Mouse (Mus musculus): Measurements from ENCODE around the gene Lbx2. TPM values are rescaled to one million over a fixed set of nuclear protein-coding genes. Genes with fewer than 3 reads are reported as not detected.

The Lbx2 gene
- total RNA-seq, 2 experiments from 2014 or later, result 0.28 to 0.39 TPM

DNA sequence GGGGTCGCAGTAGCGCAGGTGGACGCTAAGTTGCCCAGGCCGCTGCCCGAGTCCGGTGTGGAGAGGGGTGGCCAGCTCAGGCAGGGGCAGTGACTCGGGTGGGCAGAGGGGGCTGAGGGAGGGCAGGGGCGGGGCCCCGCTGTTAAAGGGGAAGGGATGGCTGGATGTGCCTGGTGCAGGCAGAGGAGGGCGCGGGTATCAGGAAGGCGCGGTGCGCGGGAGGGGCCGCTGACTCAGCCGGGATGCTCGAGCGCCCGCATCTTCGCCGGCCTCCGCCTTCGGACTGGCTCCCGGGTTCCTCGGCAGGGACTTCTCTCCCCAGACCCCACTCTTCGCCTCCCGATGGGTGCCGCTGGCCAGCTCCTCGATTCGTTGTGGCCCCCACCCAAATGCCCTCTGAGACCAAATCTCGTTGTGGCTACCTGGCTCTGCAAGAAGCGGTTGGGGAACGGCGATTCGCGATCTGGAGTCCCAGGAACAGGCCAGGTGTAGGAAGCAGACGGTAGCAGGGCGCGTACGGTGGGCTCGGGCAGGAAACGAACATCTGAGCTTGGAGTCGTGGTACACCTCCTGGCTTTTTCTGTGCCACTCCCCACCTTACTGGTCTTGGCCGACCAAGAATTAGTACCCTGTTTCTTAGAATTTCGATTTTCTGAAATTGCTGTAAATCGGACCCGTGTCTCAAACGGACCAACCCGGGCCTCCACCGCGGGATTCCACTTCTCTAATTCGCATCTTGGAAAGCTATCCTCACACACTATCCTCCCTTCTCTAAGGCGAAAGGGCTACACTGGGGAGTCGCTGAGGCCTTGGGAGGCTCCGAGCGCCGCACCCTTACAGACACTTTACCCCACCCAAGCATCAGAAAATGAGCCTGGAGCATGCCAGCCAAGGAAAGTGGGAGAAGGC lies 15.6 kb upstream of the Lbx2 start:
- no peak for DNase-seq (ENCODE audit: low spot score)

DNA sequence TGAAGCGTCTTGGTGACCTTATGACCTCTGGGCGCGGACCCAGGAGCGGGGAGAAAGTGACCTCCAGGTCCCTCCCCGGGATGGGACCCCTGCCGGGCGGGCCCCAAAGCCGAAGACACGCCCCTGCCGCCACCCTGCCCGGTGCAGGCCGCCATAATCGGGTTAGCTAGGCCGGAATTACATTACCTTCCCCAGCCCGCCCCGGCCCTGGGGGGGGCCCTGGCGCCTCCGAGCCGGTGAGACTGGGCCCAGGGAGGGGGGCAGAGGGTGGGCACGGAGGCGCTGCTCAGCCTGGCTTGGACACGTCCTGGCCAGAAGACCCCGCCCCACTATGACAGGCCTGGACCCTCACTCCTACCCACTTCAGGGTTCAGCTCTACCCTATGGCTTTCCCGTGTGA lies 14.9 kb upstream of the Lbx2 start:
- no peak for DNase-seq (ENCODE audit: low spot score)

DNA sequence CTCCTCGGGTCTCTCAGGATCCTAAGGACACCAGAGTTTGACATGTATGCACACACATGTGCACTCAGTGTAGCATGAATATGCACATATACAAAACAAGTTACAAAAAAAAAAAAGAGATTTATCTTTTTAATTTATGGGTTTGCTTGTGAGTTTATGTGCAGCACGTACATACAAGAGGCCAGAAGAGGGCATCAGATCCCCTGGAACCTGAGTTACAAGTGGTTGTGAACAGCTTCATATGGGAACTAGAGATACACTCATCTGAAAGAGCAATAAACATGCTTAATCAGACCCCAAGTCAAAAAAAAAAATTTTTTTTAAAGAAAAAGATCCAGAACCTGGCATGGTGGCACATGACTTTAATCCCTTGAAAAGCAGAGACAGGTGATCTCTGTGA lies 11.2 kb upstream of the Lbx2 start:
- no peak for DNase-seq (ENCODE audit: low spot score)

DNA sequence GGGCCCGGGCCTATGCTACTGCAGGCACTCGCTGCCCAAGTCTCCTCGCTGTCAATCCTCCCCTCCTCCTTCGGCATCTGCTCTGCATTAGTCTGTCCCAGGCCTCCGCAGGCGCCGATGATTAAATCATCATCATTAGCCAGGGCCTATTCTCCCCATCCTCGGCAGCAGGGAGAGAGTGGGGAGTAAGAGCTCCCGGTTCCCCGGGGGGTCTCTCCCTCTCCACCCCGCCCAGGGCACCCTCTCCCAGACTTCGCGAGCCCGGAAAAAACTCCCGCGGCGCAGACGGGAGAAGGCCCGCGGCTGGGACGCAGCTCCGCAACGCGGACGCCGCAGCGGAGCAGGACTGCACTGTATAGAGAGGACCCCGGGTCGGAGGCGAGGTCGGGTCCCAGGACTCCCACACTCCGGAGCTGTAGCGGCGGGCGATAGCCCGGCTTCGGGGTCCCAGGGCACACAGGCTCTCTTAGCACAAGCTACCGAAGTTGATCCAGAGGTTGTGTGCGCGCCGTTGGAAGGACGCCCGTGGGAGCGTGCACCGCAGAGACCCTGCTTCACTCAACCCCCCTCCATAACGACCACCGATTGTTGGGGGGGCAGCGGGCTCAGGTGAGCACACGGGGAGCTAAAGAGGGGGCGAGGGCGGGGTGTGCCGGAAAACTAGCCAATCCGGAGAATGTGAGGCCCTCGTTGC lies 8.4 kb upstream of the Lbx2 start, which contains the start of gene Pcgf1:
TSS of gene Pcgf1 (plus strand) at position 240 of the 694 bp plus-strand sequence.
- DNase-seq (ENCODE audit: low spot score), result no peak

DNA sequence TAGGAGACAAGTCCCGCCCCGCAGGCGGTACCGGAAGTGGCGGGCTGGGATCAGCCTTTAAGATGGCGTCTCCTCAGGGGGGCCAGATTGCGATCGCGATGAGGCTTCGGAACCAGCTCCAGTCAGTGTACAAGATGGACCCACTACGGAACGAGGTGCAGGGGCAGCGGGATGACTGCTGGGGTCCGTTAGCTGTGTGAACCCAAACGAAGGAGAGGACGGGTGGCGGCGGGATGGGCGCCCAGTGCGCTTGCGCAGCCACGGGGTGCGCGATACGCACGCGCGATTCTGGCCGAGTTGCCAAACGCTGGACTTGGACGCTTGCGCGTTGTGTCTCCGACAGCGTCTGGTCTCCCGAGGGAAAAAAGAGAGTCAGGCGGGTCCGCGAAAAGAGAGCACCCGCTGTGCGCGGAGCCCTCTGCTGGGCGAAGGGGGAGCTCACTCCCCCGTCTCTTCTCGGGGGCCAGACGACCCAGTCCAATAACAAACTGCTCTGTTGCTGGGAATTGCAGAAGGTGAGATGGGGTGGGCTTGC lies 7.8 kb upstream of the Lbx2 start:
- DNase-seq (ENCODE audit: low spot score), result peak; percentile 99

DNA sequence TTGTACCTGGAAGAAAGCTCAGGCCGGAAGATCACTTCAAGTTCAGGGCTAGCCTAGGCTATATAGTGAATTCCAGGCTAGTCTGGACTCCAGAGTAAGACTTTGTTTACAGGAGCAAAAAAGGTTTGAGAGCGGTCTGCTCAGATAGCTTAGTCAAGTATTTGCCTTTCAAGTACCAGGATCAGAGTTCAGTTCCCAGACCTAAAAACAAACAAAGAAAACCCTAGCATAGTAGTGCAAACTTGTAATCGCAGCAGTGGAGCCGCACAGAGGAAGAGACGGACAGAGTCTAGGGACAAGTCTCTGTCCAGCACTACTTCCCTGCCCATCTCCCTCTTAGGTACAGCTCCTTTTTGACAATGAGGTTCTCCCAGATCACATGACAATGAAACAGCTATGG lies 6.0 kb upstream of the Lbx2 start:
- no peak for DNase-seq (ENCODE audit: low spot score)

DNA sequence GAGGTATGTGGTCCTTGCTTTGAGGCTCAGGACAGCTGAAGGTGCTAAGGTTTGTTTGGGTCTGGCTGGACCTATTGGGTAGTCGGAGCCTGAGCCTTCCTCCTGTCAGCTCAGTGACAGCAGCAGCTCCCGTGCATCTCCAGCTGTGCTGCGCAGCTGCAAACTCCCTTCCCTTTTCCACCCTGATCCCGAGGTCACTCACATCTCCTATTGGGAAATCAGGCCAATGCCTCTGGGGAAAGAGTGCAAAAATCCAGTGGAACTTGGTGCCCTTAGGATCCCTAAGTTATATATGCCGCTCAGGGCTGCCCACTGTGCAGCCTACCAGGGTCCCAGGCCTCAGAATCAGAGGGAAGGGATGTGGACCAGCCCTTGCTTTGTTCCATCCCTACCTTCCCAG lies 2.7 kb upstream of the Lbx2 start:
- DNase-seq (ENCODE audit: low spot score), result no peak

DNA sequence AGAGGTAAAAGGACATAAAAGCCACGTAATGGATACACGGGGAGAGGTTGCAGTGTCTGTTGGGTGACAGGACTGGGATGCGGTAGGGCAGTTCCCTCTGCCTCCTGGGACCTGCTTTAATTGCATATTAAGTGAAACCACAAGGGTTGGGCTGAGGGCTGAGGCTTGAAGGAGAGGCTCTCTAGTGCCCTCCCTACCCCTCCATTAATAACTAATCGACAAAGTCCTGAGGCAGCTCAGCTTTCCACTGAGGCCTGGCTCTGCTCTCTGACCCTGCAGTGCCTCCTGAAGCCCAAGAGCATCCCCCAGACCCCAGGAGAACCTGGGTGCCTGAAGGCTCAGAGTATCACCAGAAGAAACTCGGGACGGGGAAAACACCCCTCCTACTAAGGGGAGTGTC lies 1.7 kb upstream of the Lbx2 start:
- no peak for DNase-seq (ENCODE audit: low spot score)

DNA sequence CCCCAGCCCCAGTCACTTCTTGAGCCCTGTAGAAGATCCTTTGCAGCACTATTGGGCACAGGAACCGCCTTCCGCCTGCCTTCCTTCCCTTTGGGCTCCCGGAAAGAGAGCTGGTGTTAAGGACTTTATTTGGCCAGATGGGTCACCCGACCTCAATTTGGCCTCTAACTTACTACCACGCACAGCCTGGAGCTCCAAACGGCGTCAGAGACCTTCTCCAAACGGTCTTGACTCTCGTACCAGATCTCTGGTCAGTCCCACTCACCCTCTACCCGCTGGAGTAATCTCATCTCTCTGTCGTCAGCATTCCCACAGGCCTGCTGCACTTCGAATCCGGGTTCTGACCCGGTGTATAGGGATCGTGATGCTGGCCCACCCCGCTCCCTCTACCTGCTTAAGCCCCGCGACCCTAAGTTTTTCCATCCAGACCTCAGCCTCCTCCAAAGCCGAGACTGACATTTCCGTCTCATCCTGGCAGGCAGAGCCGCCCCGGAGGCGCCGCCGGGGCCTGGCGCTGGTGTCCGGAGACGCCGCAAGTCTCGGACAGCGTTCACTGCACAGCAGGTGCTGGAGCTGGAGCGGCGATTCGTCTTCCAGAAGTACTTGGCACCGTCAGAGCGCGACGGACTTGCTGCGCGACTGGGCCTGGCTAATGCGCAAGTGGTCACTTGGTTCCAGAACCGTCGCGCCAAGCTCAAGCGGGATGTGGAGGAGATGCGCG lies 1.2 kb downstream of the Lbx2 start:
- peak; percentile 49 for DNase-seq (ENCODE audit: low spot score)

DNA sequence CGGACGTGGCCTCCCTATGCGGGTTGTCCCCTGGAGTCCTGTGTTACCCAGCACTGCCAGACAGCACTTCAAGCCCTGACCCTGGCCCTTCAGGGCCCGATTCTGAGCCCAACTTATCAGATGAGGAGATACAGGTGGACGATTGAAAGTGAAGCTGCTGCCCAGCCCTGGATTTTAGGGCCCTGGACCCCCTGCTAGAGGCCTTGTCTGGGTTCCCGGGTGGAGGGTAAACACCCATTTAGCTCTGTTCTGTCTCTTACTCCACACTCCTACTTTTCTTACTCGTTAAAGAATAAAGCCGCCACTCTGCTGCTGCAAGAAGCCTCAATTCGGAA lies 1.7 kb downstream of the Lbx2 start:
- no peak for DNase-seq (ENCODE audit: low spot score)

DNA sequence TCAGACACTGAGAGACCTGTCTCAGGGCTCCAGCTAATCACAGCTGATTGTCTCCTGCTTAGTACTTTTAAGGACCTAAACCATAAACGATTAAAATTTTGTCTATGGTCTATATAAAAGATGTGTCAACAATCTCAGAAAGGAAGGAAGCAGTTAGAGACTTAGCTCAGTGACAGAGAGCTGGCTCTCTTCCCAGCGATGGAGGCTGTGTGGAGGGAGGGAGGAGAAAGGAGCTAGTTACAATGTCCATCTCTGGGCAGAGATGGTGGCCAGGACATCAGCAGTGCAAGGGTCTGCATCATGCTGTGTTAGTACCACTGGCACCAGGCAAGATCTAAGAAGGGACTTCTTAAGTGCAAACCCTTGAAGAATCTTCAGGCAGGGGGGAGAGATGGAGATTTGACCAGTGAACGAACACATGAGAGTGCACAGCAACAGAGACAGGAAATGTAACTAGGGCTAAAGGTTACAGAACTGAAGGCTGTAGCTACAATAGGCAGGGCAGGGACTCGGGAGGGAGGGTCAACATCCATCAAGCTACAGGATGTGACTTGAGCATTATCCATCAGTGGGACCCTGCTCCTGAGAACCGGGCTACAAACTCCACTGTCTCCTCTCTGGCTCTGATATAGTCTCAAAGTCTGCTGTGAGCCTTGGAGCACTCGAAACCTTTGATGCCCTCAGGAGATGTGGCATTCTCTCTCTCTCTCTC lies 6.4 kb downstream of the Lbx2 start:
- no peak for DNase-seq (ENCODE audit: low spot score)

DNA sequence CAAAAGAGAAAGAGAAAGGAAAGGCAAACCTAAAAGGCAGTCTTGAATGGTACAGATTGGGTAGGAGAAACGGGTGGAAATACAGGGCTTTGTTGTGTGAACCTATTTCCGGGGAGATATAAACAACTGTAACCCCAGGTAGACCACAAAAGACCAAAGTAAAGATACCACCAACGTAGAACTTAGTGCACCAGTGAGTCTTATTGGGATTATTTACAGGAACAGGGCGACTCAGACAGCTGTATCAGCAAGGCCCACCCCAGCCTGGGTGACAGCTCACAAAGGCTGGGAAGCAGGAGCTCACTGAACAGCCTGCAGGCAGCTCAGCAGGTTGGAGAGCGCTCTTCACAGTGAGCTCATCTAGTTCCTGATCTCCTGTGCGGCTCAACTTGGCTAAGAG lies 9.8 kb downstream of the Lbx2 start:
- no peak for DNase-seq (ENCODE audit: low spot score)

DNA sequence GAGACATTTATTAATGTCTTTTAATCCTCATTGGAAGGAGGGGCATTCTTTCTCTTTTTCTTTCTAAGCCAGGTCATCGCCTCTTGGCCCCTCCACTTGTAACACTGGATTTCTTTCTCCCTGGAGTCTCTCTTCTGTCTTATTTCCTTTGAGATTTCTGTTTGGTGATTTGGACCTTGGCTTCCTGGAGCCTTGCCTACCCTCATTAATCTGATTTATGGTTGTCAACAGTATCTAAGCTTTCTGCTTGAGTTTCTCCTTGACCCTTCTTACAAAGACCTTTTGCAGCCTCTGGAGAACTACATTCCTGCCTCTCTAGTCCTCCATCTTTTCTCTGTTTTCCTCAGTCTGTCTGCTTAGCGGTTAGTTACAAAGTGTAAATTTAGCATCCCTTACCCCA lies 12.2 kb downstream of the Lbx2 start:
- DNase-seq (ENCODE audit: low spot score), result no peak

DNA sequence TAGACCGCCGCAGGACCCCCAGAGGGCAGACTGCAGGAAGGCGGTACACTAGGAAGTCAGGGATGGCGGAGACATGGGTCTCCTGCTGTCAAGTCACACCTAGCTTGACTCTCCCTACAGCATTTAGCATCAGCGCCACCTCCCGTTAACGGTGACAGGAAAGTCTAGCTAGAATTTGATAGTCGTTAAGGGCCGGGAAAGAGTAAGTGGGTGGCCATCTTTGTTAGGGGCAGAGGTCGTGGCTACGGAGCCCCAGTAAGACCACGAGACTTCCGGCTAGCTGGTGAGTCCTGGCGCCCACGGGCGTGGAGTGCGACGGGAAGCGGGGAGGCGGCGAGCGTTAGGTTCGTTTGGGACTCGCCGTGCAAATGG lies 15.1 kb downstream of the Lbx2 start, which contains the start of the genes Ccdc142 and Gm42688:
TSS of gene Ccdc142 (plus strand) at position 286 of the 372 bp plus-strand sequence.
TSS of gene Gm42688 (plus strand) at position 302 of the 372 bp plus-strand sequence.
- DNase-seq (ENCODE audit: low spot score), result peak; percentile 93

DNA sequence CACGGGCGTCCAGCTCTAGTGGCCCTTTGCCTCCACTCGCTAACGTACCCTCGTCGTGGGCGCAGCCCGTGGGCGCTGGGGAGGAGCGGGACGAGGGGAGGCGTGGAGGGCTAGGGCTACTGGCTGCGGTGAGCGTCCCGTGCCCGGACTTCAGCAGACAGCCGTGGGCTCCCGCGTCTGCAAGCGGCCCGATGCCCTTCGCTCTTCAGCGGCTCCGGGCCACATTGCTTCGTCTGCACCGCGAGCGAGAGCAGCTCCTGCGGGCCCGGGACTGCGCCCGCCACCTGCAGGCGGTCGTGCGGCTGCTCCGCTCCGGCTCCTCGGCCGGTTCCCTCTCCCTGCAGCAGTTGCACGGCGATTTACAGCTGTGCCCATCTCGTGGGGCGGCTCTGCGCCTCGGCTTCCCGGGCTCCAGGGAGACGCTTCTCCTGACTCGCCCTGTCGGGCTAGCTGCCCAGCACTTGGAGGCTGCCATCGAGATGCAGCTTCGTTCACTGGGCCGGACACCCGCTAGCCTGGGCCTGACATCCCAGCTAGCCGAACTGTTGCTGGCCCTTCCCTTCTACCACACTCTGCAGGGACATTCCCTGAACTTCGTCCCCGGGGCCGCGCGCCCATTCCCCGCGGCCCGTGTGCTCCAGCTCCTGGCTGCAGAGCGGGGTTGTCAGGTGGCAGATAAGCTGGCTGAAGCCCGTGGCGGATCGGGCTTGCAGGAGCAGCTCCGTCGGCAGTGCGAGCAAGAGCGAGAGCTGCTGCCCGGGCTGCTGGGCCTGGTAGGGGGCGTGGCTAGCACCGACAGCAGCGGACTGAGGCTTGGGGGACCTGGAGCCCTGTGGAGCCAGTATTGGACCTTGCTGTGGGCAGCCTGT lies 15.8 kb downstream of the Lbx2 start:
- DNase-seq (ENCODE audit: low spot score), result peak; percentile 53

DNA sequence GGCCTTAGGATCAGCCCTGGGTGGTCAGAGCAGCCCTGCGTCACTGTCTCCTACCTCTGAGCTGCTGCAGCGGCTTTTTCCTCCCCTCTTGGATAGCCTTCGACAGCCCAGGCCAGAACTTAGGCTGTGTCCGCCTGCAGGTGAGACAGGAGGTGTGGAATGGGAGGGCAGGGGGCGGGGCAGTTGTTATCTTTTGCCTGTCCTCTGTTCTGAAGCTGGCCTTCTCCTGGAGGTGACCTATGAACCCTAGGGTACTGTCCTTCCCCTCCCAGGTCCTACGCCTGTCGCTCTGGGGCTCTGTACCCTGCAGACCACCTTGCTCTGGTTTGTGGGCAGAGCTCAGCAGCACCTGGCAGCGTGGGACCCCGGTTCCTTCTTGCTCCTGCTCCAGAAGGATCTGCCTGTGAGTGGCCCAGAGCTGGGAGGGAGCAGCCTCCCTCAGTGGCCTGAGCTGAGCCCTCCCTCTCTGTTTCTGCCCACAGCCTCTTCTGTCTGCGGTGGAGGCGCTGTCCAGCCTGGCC lies 17.0 kb downstream of the Lbx2 start:
- DNase-seq (ENCODE audit: low spot score), result no peak

DNA sequence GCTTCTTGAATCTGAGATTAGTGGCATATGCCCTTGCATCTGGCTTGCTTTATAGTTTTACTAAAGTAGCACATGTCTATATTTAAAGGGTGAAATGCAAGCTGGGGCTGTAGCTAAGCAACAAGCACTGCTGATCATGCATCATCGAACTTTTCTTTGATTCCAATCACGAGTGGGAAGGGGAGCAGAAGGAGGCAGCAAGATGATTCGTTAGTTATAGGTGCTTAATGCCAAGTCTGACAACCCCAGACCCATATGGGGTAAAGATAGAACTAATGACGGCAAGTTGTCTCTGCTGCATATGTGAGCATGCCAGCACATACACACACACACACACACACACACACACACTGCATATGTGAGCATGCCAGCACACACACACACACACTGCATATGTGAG lies 18.0 kb downstream of the Lbx2 start:
- DNase-seq (ENCODE audit: low spot score), result no peak

DNA sequence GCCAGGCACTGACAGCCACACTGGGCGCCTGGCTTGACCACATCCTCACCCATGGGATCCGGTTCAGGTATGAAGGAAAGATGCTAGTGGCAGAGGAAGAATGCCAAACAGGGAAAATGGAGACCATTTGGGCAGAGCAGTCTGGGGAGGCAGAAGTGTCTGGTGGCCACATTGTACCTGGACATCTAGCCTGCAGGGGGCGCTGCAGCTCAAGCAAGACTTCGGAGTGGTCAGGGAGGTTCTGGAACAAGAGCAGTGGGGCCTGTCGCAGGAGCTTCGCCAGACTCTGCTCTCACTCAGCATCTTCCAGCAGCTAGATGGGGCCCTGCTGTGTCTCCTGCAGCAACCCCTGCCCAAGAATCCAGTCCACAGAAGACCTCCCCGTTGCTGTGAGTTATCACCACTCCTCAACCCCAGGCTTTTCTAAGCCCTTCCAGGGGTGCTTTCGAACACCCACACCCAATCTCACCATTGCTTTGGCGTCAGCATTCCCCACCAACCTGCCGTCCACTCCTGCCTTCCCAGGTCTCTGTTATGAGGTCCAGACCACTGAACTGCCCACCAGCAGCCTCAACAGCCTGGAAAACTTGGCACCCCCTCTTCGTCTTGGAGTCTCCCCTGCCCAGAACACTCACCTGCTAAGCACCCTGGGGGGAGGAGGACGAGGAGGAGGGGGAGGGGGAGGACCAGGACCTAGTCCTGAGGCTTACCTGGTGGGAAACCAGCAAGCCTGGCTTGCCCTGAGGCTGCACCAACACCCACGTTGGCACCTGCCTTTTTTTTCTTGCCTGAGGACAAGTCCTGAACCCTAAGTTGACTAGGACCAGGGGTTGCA lies 21.6 kb downstream of the Lbx2 start:
- DNase-seq (ENCODE audit: low spot score), result peak; percentile 75

All from gastrocnemius, adult 18-20 months (tissue).